22 mouse cellular contexts compared by ENCODE assay signal in the genomic region with DNA sequence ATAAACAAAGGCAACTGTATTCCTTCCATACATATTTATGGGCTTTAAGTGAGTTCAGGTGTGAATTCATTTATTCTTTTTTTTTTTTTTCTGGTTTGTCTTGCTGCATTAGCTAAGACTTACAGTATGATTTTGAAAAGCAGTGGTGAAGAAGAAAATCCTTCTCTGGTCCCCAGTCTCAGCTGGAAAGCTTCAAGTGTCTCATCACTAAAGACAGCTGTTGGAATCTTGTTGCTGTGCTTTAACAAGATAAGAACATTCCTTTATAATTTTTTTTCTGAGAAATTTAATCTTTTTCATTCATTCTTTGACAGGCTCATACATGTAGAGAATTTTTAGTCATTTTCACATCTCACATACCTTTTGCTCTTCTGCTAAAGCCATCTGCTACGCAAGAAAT.
DNase-seq lines count a peak whose midpoint lies in the region; ATAC-seq and TF ChIP-seq lines count a peak whose summit lies in the region.
"Had no signal": no experiment of that assay in that cellular context is flagged by ENCODE, and none has a peak within 500 bp of the region (broad histone marks: within the 10 kb centered on the region; RNA-seq: fewer than 3 reads in every experiment).

No protein-coding gene starts in this region.

- no peaks in the 10 kb centered on the region for H3K9me3 ChIP-seq in lung, embryonic 14.5 days (ENCODE audit: low read depth, low read length)
- no peaks in the 10 kb centered on the region for H3K9me3 ChIP-seq in lung, postnatal 0 days (ENCODE audit: low read length)

- WGBS in lung, embryonic 14.5 days, result 65% methylated on average over 1 of the region's 1 CpGs
- WGBS in lung, postnatal 0 days, result 73% methylated on average over 1 of the region's 1 CpGs

- H3K4me1 ChIP-seq in lung, embryonic 14.5 days (ENCODE audit: insufficient read depth), result no peaks in the 10 kb centered on the region
- no peaks in the 10 kb centered on the region for H3K4me1 ChIP-seq in lung, postnatal 0 days (ENCODE audit: insufficient read depth, low read depth, low read length)

- peak; percentile 56 for ATAC-seq in lung, embryonic 14.5 days (ENCODE audit: insufficient read depth)
- ATAC-seq in lung, postnatal 0 days, result no peak
- ATAC-seq: activated CD4-positive, CD25-positive, alpha-beta regulatory T cell, adult 4 months; CD4-positive, CD25-positive, alpha-beta regulatory T cell, adult 4 months; Patski had no signal

- no peaks in the 10 kb centered on the region for H3K36me3 ChIP-seq in lung, embryonic 14.5 days (ENCODE audit: insufficient read depth)
- H3K36me3 ChIP-seq in lung, postnatal 0 days (ENCODE audit: insufficient read depth, low read length), result no peaks in the 10 kb centered on the region
- H3K36me3 ChIP-seq: G1E had no signal

- intact Hi-C loops in heart, postnatal 10 days (cut with DNase I), result no loop called here
- intact Hi-C loops in heart, postnatal 14 days (cut with DNase I), result no loop called here

- no peak for TF ChIP-seq EP300 in lung, postnatal 0 days (IDR thresholded peaks at IDR 0.05)

- no peaks in the 10 kb centered on the region for H3K27me3 ChIP-seq in lung, embryonic 14.5 days (ENCODE audit: insufficient read depth, low read length)
- H3K27me3 ChIP-seq in lung, postnatal 0 days (replicated peaks; ENCODE audit: insufficient read depth, low read length), result no peaks in the 10 kb centered on the region
- H3K27me3 ChIP-seq: CH12.LX, Patski had no signal

- DNase-seq in heart, postnatal 10 days, result peak; percentile 3 to 6
- no peak for DNase-seq in heart, postnatal 14 days
- peak; percentile 79 for DNase-seq in lung, embryonic 14.5 days
- no peak for DNase-seq in lung, postnatal 36 days
- peak; percentile 5 for DNase-seq in lung, postnatal 0 days (ENCODE audit: low spot score)
- no peak for DNase-seq in lung, adult 18-20 months
- DNase-seq in lung, postnatal 10 days, result peak; percentile 15
- DNase-seq in lung, postnatal 14 days, result no peak
- DNase-seq: adrenal gland, adult 2 months; adrenal gland, adult 8-10 months; adrenal gland, postnatal 10 days; adrenal gland, postnatal 14 days; adrenal gland, postnatal 25 days; adrenal gland, postnatal 36 days; B cell, adult 2 months; cerebellum, adult 11 months; cerebellum, adult 11-12 months had no signal

- H3K4me3 ChIP-seq in lung, embryonic 14.5 days (ENCODE audit: low read depth, low read length), result no peak overlapping the region
- no peak overlapping the region for H3K4me3 ChIP-seq in lung, postnatal 0 days (ENCODE audit: low read depth, low read length)

- no peak for TF ChIP-seq CTCF in lung, embryonic 14.5 days (IDR thresholded peaks at IDR 0.05; ENCODE audit: low read depth)
- TF ChIP-seq CTCF in lung, postnatal 0 days (IDR thresholded peaks at IDR 0.05), result no peak

- H3K27ac ChIP-seq in lung, embryonic 14.5 days (ENCODE audit: low read depth), result no peak overlapping the region
- H3K27ac ChIP-seq in lung, postnatal 0 days (ENCODE audit: low read length), result no peak overlapping the region

- H3K4me2 ChIP-seq in lung, embryonic 14.5 days, result no peak overlapping the region
- no peak overlapping the region for H3K4me2 ChIP-seq in lung, postnatal 0 days (replicated peaks; ENCODE audit: low read depth, low read length)

- H3K9ac ChIP-seq in lung, embryonic 14.5 days, result no peak overlapping the region
- no peak overlapping the region for H3K9ac ChIP-seq in lung, postnatal 0 days (replicated peaks; ENCODE audit: low read depth)

Comparison
In these comparisons a context has a peak if more than half of its experiments do, and no peak if none do; other contexts are left out.
1. DNase-seq: peak in heart, postnatal 10 days (2 of 2), lung, embryonic 14.5 days (single experiment), lung, postnatal 0 days (single experiment) and lung, postnatal 10 days (single experiment); none in heart, postnatal 14 days (0 of 2), lung, postnatal 36 days (single experiment), lung, adult 18-20 months (0 of 2) and lung, postnatal 14 days (single experiment).